Comparison of ENCODE assay signal across 17 mouse cellular contexts in the genomic region with DNA sequence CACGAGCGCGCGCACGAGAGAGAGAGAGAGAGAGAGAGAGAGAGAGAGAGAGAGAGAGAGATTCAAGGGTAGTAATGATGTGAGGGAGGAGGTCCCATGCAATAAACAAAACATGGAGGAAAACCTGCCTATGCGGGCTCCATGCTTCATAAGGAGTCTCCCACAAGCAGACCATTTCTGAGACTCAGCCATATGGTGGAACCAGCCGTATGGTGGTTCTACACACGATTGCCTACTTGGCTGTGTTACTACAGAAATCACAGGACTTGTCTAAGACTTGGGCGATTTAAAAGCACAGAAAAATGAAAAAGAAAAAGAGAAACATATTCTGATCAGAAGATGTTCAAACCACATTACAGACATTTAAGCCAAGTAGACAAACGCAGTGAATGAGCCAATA.
"Had no signal": no experiment of that assay in that cellular context is flagged by ENCODE, and none has a peak within 500 bp of the region (broad histone marks: within the 10 kb centered on the region; RNA-seq: fewer than 3 reads in every experiment).

No protein-coding gene starts in this region.

- H3K36me3 ChIP-seq: lung, embryonic 15.5 days; midbrain, embryonic 13.5 days; midbrain, embryonic 15.5 days; neural tube, embryonic 12.5 days; stomach, embryonic 15.5 days had no signal

- H3K27ac ChIP-seq: lung, embryonic 15.5 days; macrophage; midbrain, embryonic 13.5 days; midbrain, embryonic 15.5 days; neural tube, embryonic 12.5 days; stomach, embryonic 15.5 days; stomach, postnatal 0 days had no signal

- DNase-seq: lung, adult 2 months; lung, postnatal 14 days; lung, postnatal 36 days; right cerebral cortex, postnatal 14 days; thymus, adult 18-20 months; thymus, postnatal 14 days; thymus, postnatal 36 days had no signal

- H3K27me3 ChIP-seq: lung, embryonic 15.5 days; megakaryocyte, embryonic 14.5 days; midbrain, embryonic 13.5 days; midbrain, embryonic 15.5 days; neural tube, embryonic 12.5 days; stomach, embryonic 15.5 days had no signal

- H3K4me2 ChIP-seq: lung, embryonic 15.5 days; midbrain, embryonic 11.5 days; midbrain, embryonic 13.5 days; midbrain, embryonic 15.5 days; neural tube, embryonic 12.5 days; stomach, embryonic 15.5 days had no signal

- ATAC-seq: lung, postnatal 0 days; midbrain, embryonic 13.5 days; midbrain, embryonic 15.5 days had no signal

- H3K9ac ChIP-seq: lung, embryonic 15.5 days; midbrain, embryonic 13.5 days; midbrain, embryonic 15.5 days; neural tube, embryonic 12.5 days; stomach, embryonic 15.5 days had no signal

- H3K4me3 ChIP-seq: lung, embryonic 15.5 days; megakaryocyte, embryonic 14.5 days; midbrain, embryonic 13.5 days; midbrain, embryonic 15.5 days; neural tube, embryonic 12.5 days; stomach, embryonic 15.5 days had no signal

- H3K9me3 ChIP-seq: lung, embryonic 15.5 days; megakaryocyte, embryonic 14.5 days; midbrain, embryonic 13.5 days; midbrain, embryonic 15.5 days; neural tube, embryonic 12.5 days; stomach, embryonic 15.5 days had no signal

- H3K4me1 ChIP-seq: lung, embryonic 15.5 days; megakaryocyte, embryonic 14.5 days; midbrain, embryonic 13.5 days; midbrain, embryonic 15.5 days; neural tube, embryonic 12.5 days; stomach, embryonic 15.5 days had no signal
